Mouse (Mus musculus) lung, adult 2 months (tissue): ENCODE measurements at regions not wholly inside any gene's neighbourhood (a gene's known extent, or its start where the extent isn't known, plus 50 kb on each side); places are given as distances from the start of the nearest gene placed in this dataset.

Experiments
- CTCF ChIP-seq: fragments of 200-500 bp; IDR thresholded peaks from 2 replicates; pipeline ENCODE4 v1.5.1; 2011; ENCODE audit warnings: mild to moderate bottlenecking, low read length, control low read depth; ENCODE audit not compliant: insufficient read depth
- POLR2A ChIP-seq: fragments of 200-500 bp; IDR thresholded peaks from 2 replicates; pipeline ENCODE4 v1.6.1; 2011; ENCODE audit warnings: low read depth, mild to moderate bottlenecking, control low read depth, low read length, borderline replicate concordance; ENCODE audit errors: extremely low read depth

DNA sequence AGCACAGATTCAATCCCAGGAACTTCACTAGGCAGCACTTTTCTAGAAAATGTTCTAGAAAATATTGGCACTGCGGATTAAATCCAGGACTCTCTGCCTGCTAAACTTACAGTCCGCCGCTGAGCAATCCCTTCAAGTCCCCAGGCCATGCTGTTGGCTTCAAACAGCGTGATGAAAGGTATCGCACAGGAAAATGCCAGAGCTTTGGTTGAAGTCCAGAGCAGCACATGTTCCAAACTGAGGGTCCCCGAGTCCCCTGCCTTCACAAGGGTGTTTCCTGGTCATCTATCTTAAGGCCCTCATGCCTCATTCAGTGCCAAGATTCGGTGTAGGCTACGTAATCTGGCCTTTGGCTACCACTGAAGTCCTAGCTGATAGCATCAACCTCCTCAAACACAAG is 52.3 kb upstream of the Spdye4c start:
- TF ChIP-seq CTCF (no peak), POLR2A (no peak)
